Mouse (Mus musculus) Patski (cell line): ENCODE results near the gene Rhoj. TPM values are rescaled to one million over a fixed set of nuclear protein-coding genes. Genes with fewer than 3 reads are reported as not detected.
A peak's percentile ranks its signal among the peaks of the same experiment; 100 is the strongest.

Experiments used
- ATAC-seq: fragments of 100-300 bp; one replicate; pipeline ENCODE4 v1.8.0; 2021
- CTCF ChIA-PET: fragments of 350-600 bp; sonication (Branson Sonifier 250); formaldehyde crosslinking; loops from one replicate; lab custom pipeline; 2022; ENCODE audit warnings: inconsistent platforms; lab: Charles Lee
- POLR2A ChIA-PET: fragments of 350-600 bp; sonication (Branson Sonifier 250); formaldehyde crosslinking; loops from one replicate; lab custom pipeline; 2022; ENCODE audit warnings: antibody characterized with exemption, inconsistent platforms; lab: Charles Lee
- DNase-seq: peaks from one replicate; pipeline ENCODE4 v3.0.0-alpha.2; 2011; ENCODE audit warnings: low read depth, low spot score
- H3K27me3 ChIP-seq: fragments of 371-371 bp; one replicate; pipeline ENCODE4 v1.5.1; 2021
- CTCF ChIP-seq: fragments of 100-300 bp; IDR thresholded peaks from one replicate; pipeline ENCODE4 v1.5.1; 2021
- in situ Hi-C: fragments of 300-500 bp; cut with MboI; formaldehyde crosslinking; loops from 3 replicates; pipeline ENCODE4 v1.11.1; 2018; ENCODE audit warnings: low pct_unique_long_range_greater_than_20kb, mixed read lengths
- polyA plus RNA-seq: library from polyadenylated mRNA; unstranded; gene quantifications from one replicate; pipeline ENCODE4 v1.2.3, GENCODE M21; 2021

Rhoj gene
- polyA plus RNA-seq, 1 experiment from 2014 or later = 0.24 TPM

GRCm38 (mm10) chr12:75446245-75446644 lies 138.1 kb downstream of the Rhoj start:
- POLR2A ChIA-PET = no interaction called here
- no peaks in the 10 kb centered on the region for H3K27me3 ChIP-seq
- in situ Hi-C loops = no loop called here
- DNase-seq = no peak
- no peak for TF ChIP-seq CTCF
- ATAC-seq = no peak
- CTCF ChIA-PET = no interaction called here

- DNase-seq = no peak
- ATAC-seq = no peak
- CTCF ChIA-PET = no interaction called here
Observed at GRCm38 (mm10) chr12:75448921-75449320, 140.8 kb downstream of the Rhoj start.

GRCm38 (mm10) chr12:75449475-75449966 lies 141.4 kb downstream of the Rhoj start:
- no peak for DNase-seq
- CTCF ChIA-PET = no interaction called here
- POLR2A ChIA-PET = no interaction called here
- in situ Hi-C loops = no loop called here
- TF ChIP-seq CTCF = peak; percentile 33
- no peak for ATAC-seq
- no peaks in the 10 kb centered on the region for H3K27me3 ChIP-seq

More at GRCm38 (mm10) chr12:75448921-75449320, 140.8 kb downstream of the Rhoj start:
- in situ Hi-C loops = no loop called here
- POLR2A ChIA-PET = no interaction called here
- no peaks in the 10 kb centered on the region for H3K27me3 ChIP-seq
- no peak for TF ChIP-seq CTCF

GRCm38 (mm10) chr12:75450011-75450410 lies 141.9 kb downstream of the Rhoj start:
- ATAC-seq (no peak), DNase-seq (no peak)
- ChIA-PET CTCF (no interaction called here), POLR2A (interaction anchor here (0.7 kb wide), 1 partner anchor 316 kb away, joined by 3 read pairs; no protein-coding TSS in a partner anchor)
- in situ Hi-C loops = loop anchor here (25.0 kb wide), 1 partner anchor 737 kb away; the partner anchor contains the start of gene Esr2
- TF ChIP-seq CTCF = no peak
- no peaks in the 10 kb centered on the region for H3K27me3 ChIP-seq

GRCm38 (mm10) chr12:75450592-75450991 lies 142.5 kb downstream of the Rhoj start:
- POLR2A ChIA-PET = interaction anchor here (0.7 kb wide), 1 partner anchor 316 kb away, joined by 3 read pairs; no protein-coding TSS in a partner anchor
- ATAC-seq = no peak
- TF ChIP-seq CTCF = no peak

More at GRCm38 (mm10) chr12:75450592-75450991, 142.5 kb downstream of the Rhoj start:
- no peak for DNase-seq
- CTCF ChIA-PET = interaction anchor here (0.8 kb wide), 1 partner anchor 197 kb away, joined by 3 read pairs; no protein-coding TSS in a partner anchor
- in situ Hi-C loops = loop anchor here (25.0 kb wide), 1 partner anchor 737 kb away; the partner anchor contains the start of gene Esr2
- H3K27me3 ChIP-seq = no peaks in the 10 kb centered on the region

Other genes starting within 250 kb of the Rhoj start
- not detected for gene Kcnh5, start 131.0 kb upstream of the Rhoj start, polyA plus RNA-seq
- not detected for gene Gphb5, start 108.5 kb downstream of the Rhoj start, polyA plus RNA-seq